Mouse (Mus musculus) Muller cell, postnatal 12 days (primary cell): ENCODE data around the gene Galnt12.
A peak's percentile ranks its signal among the peaks of the same experiment; 100 is the strongest.
"Not testable (repeated sequence)": the region's sequence is repeated elsewhere in the genome, so short reads cannot be mapped to it uniquely, and the experiment has no call there.

Experiments
- DNase-seq: peaks from one replicate; pipeline ENCODE4 v3.0.0-alpha.2; 2015; ENCODE audit errors: inconsistent ontology term

The Galnt12 gene

DNA sequence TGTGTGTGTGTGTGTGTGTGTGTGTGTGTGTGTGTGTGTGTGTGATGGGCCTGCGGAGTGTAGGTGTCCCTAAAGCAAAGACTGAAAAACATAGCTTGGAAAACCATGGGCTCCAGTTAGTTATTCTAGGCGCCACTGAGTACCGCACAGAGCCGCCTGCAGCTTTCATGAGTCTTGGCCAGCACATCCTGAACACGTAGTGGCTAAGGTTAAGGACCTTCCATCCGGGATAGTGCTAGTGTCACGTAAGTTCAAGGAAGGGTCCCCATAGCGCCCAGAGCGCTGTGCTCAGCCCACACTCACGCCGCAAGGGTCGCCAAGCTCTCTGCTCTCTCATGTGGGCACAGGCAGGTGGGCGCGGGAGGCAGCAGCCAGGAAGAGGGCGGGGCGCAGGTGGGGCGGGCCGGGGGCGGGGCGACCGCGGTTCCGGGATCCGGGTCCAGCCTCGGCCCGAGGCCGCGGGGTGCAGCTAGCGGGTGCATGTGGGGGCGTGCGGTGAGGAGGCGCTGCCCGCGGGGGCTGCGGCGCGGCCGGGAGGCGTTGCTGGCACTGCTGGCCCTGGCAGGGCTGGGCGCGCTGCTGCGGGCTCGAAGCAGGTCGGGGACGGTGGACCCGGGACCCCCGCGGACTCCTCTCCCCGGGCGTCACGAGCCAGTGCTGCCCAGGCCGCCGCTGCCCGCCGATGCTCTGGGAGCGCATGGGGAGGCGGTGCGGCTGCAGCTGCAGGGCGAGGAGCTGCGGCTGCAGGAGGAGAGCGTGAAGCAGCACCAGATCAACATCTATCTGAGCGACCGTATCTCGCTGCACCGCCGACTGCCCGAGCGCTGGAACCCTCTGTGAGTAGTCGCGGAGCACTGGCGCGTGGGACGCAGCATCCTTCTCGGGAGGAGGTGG is at the start of gene Galnt12:
TSS of gene Galnt12 (plus strand) at position 417 of the 894 bp plus-strand sequence.
- DNase-seq: peak; percentile 50

- DNase-seq: no peak
Observed at GRCm38 (mm10) chr4:47043866-47044265, 47.8 kb upstream of the Galnt12 start.

GRCm38 (mm10) chr4:47046974-47047373 is 44.7 kb upstream of the Galnt12 start:
- peak; percentile 46 for DNase-seq

DNA sequence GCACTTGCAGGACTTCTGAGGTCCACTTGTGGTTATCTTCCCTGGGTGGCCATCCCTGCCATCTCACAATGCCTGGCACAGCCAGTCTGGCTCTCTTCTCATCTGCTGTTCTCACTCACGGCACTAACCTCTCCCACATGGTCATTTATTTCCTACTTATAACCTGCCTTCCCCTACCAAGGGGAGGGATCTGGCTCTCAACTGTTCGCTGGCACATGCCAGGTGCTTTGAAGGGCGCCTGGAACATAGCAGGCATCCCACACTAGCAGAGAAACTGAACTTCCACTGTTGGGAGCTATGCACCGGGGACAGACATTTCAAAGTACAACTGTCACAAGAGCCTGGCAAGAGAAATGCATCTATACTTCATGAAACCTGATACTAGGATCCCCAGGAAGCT is 43.9 kb upstream of the Galnt12 start:
- DNase-seq: no peak

GRCm38 (mm10) chr4:47049216-47049615 is 42.5 kb upstream of the Galnt12 start:
- no peak for DNase-seq

DNA sequence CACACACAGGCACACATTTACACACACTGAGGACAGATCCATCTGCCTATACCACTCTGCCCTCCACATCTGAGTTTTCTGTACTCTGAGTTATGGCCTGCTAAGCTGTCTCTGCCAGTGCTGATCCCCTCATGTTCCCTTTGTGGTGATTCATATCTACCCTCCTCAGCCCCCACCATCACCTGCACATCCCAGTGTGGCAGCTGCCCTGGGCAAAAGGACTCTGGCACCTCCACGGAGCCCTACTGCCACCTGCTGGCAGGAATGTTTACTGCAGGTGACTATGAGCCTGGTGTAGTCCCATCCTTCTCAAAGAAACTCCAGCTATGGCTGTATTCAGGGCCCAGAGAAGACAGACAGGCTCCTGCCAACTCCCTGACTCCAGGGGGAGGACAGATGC is 41.5 kb upstream of the Galnt12 start:
- peak; percentile 71 for DNase-seq

GRCm38 (mm10) chr4:47050642-47051381 is 40.9 kb upstream of the Galnt12 start:
- DNase-seq: no peak

- no peak for DNase-seq
Observed at GRCm38 (mm10) chr4:47051905-47052304, 39.8 kb upstream of the Galnt12 start.

DNA sequence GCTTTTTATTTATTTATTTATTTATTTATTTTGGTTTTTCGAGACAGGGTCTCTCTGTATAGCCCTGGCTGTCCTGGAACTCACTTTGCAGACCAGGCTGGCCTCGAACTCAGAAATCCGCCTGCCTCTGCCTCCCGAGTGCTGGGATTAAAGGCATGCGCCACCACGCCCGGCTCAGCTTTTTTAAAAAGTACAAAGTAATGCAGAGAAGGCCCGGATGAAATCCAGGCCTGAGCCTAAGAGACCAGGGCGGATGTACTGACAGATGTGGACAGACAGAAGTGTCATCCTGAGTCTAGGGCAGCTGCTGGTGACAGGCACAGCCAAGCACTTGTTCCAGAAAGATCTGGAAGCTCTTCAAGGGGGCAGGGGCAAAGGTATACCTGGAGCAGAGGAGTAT is 36.5 kb upstream of the Galnt12 start:
- DNase-seq: not testable (repeated sequence)

DNA sequence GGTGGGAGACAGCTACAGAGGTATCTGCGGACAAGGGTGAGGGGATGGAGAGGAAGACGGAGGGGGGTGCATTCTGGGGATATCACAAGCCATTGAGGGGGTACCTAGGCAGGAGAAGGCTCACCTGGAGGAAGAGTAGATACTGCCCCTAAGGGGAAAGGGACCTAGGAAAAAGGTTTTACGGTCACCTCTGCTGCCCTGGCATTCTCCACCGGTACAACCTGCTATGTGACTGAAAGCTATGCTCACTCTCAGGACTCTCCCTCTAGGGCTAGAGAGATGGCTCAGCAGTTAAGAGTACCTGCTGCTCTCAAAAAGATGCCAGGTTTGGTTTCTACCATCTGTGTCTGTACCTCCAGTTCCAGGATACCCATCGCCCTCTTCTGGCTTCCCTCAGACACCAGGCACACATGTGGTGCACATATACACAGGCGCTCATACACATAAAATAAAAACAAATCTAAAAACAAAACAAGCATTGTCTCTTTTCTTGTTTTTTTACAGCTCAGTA is 36.1 kb upstream of the Galnt12 start:
- no peak for DNase-seq

DNA sequence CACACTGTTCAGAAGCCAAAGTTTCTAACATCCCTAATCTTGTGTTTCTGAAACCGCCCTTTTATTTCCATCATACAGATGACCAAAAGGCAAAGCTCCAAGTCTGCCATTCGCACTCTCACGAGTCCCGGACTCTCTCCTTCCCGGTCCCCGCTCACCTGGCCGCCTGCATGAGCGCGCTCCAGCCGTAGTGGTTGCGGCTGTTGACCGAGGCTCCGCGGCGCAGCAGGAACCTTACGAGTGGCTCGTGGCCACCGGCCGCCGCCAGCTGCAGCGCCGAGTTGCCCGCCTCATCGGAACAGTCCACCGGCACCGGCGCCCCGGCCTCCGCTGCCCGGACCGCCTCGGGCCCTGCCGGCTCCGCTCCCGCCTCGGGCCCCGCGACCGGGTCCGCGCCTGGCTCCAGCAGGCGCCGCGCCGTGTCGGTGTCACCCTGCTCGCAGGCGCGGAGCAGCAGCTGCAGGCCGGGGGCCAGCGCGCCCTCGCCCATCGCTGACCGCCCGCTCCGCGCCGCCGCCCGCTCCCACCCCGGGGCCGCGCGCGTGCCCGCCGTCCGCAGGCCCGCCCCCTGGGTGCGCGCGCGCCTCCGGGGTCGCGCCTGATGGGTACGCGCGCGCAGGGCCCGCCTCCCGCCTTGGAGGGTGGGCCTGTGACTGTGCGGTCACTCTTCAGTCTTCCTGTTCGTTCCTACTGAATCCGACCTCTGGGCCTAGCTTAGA is 34.8 kb upstream of the Galnt12 start, which contains the start of gene Anks6:
TSS of gene Anks6 (minus strand) at position 637 of the 719 bp plus-strand sequence.
- DNase-seq: peak; percentile 90

- DNase-seq: peak; percentile 14
Observed at GRCm38 (mm10) chr4:47057510-47058325, 34.0 kb upstream of the Galnt12 start.

DNA sequence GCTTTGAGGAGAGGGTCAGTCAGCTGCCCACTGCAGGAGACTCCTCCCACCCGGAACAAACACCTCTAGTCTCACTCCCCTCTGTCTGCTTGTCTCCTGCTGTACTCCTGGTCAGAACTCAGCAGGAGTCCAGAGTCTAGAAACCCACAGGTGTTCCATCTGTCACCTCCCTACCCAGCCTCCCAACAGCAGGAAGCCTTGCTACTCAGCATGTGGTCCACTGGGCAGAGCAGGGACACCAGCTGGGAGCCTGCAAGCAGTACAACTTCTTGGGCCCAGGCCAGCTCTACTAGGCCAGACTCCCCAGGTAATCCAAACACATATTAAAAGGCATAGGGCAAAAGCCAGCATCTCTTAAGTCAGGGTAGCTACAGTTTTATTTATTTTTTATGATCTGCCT is 30.8 kb upstream of the Galnt12 start:
- DNase-seq: no peak

DNA sequence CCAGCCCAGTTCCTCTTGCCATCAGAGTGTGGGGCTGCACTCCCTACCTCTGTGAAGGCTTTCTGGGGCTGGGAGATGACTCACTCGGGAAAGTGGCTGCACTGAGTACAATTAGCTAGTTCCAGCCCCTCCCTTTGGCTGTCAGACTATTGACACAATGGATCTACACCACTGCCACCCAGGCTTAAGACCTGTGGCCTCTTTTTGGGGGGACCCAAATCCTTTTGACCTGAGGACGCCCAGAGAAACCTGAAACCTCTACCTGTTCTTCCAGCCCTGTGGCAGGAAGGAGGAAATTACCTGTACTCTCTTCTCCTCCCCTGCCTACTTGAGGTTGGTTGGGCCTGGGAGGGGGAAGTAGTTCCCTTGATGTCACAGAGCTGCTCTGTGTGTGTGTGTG is 16.7 kb upstream of the Galnt12 start:
- no peak for DNase-seq

- DNase-seq: no peak
Observed at GRCm38 (mm10) chr4:47079997-47080646, 11.6 kb upstream of the Galnt12 start.

- no peak for DNase-seq
Observed at GRCm38 (mm10) chr4:47080647-47081010, 11.1 kb upstream of the Galnt12 start.

GRCm38 (mm10) chr4:47083824-47084223 is 7.9 kb upstream of the Galnt12 start:
- DNase-seq: no peak

DNA sequence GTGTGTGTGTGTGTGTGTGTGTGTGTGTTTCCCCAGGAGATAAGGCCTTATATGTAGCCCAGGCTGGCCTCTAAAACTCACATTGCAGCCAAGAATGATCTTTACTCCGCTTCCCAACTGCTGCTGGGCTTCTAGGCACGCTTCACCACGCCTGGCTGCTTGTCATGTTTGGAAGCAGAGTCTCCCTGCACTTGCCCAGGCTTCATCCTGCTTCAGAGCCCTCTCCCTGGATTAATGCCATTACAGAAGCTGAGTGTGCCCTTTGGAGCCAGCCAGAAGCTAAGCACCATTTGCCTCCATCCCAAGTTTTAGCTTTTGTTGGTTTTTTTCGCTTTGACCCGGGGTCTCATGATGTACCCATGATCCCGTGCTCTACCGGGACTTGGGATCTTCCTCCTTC is 3.0 kb upstream of the Galnt12 start:
- DNase-seq: no peak

GRCm38 (mm10) chr4:47092387-47093021 is 795 bp downstream of the Galnt12 start:
- peak; percentile 48 for DNase-seq

- no peak for DNase-seq
Observed at GRCm38 (mm10) chr4:47093161-47093560, 1.5 kb downstream of the Galnt12 start.
